Mouse (Mus musculus) CH12.LX (cell line): ENCODE results near the gene Ccer1.

Experiments
- CHD2 ChIP-seq: IDR thresholded peaks from 2 replicates; pipeline ENCODE4 v1.6.1; 2011; ENCODE audit warnings: low read length, improper control_type of control experiment
- CTCF ChIP-seq, 2 experiments: IDR thresholded peaks in 1 of 2; conservative IDR thresholded peaks in 1 of 2; 2 replicates each; pipeline ENCODE4 v1.5.1; 2011 to 2012; ENCODE audit warnings: low read depth in 2 of 2, low read length in 2 of 2, improper control_type of control experiment in 1 of 2, inconsistent platforms in 1 of 2, mild to moderate bottlenecking in 1 of 2, moderate library complexity in 1 of 2
- EP300 ChIP-seq: IDR thresholded peaks from 2 replicates; pipeline ENCODE4 v1.6.1; 2011; ENCODE audit warnings: low read length, improper control_type of control experiment
- ETS1 ChIP-seq: conservative IDR thresholded peaks from 2 replicates; pipeline ENCODE4 v1.6.1; 2012; ENCODE audit warnings: low read depth, mild to moderate bottlenecking, inconsistent platforms, low read length, improper control_type of control experiment, moderate library complexity
- MAZ ChIP-seq: IDR thresholded peaks from 2 replicates; pipeline ENCODE4 v1.6.1; 2012; ENCODE audit warnings: low read depth, mild to moderate bottlenecking, inconsistent platforms, low read length, improper control_type of control experiment, moderate library complexity
- POLR2A ChIP-seq: IDR thresholded peaks from 2 replicates; pipeline ENCODE4 v1.6.1; 2011; ENCODE audit warnings: low read depth, mild to moderate bottlenecking, improper control_type of control experiment, low read length
- SMC3 ChIP-seq: IDR thresholded peaks from 2 replicates; pipeline ENCODE4 v1.6.1; 2011; ENCODE audit warnings: low read depth, low read length, improper control_type of control experiment

DNA sequence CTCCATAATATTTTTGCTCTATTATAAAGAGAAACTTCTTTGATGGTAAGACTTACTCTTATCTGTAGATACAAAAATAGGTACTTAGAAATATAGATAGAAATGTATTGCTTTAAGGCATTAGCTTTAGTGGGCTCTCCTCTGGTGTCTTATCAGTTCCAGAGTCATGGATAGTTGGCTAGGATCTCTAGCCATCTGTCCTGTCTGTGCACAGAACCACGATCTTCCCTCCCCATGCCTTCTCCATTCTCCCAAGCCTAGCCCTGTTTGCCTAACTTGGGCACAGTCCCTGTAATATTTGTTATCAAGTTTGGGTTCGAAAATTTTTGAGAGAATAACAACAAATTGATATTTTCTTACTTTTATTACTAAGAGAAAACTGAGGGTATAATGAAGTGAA lies 19.6 kb upstream of the Ccer1 start:
- TF ChIP-seq ETS1: no peak
- no peak for TF ChIP-seq POLR2A
- no peak for TF ChIP-seq CTCF (conservative IDR thresholded peaks at IDR 0.05 in 1 of 2, IDR thresholded peaks at IDR 0.05 in 1 of 2; ENCODE audit: low read depth in 2 of 2, low read length in 2 of 2)
- no peak for TF ChIP-seq MAZ
- no peak for TF ChIP-seq CHD2
- no peak for TF ChIP-seq SMC3
- no peak for TF ChIP-seq EP300
